8 mouse cellular contexts compared by ENCODE assay signal in the genomic region with DNA sequence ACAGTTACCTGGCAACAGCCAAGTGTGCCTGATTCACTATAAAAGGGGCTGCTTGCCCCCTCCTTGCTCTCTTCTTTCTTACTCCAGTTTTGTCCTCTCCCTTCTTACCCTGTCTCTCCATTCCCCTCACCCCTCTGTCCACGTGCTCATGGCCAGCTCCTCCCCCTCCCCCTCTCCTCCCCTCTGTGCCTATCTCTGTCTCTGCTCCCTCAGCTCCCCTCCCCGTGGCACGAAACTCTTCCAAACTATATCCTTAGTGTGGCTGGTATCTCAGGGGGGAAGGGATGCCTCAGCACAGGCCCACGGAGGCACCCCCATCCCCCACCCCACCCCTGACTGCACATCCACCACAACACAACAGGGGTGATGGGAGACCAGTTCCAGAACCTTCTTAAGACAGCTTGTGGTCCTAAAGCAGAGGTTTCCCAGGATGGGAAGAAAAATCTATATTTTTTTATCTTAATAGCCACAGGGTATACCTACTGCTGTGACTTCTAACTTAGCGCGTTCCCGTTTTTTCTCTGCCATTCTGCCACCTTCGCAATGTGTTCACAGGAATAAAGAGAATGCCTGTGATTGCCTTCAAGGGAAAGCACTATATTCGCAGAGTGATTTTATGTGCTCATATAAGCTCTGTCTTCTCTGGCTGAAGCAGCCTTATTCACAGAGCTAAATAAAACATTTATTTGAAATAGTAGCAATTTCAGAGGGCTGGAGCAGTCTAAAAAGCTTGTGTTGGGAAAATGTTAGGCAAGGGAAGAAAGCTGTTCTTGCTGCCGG.
A peak's percentile ranks its signal among the peaks of the same experiment; 100 is the strongest.
DNase-seq lines count a peak whose midpoint lies in the region; ATAC-seq and TF ChIP-seq lines count a peak whose summit lies in the region.

No protein-coding gene starts in this region.

- peak overlapping the region; percentile 71; the same call in 1 of the 2 replicates for H3K27ac ChIP-seq in heart, embryonic 11.5 days (ENCODE audit: low read depth, low read length)
- H3K27ac ChIP-seq in stomach, embryonic 15.5 days = peak overlapping the region; percentile 27; the same call in 1 of the 2 replicates
- no peak overlapping the region for H3K27ac ChIP-seq in stomach, postnatal 0 days (replicated peaks)
- H3K27ac ChIP-seq in liver, embryonic 12.5 days = no peak overlapping the region

- no peak for TF ChIP-seq CTCF in stomach, postnatal 0 days (IDR thresholded peaks at IDR 0.05; ENCODE audit: low read depth)

- peak overlapping the region; percentile 9; the same call in 1 of the 2 replicates for H3K4me2 ChIP-seq in heart, embryonic 11.5 days
- H3K4me2 ChIP-seq in stomach, embryonic 15.5 days = no peak overlapping the region
- H3K4me2 ChIP-seq in stomach, postnatal 0 days (replicated peaks; ENCODE audit: low read depth) = no peak overlapping the region
- peak overlapping the region; percentile 10; the same call in 1 of the 2 replicates for H3K4me2 ChIP-seq in liver, embryonic 12.5 days

- H3K27me3 ChIP-seq in heart, embryonic 11.5 days (ENCODE audit: control insufficient read depth, insufficient read depth, low read length) = no peaks in the 10 kb centered on the region
- no peaks in the 10 kb centered on the region for H3K27me3 ChIP-seq in stomach, embryonic 15.5 days (replicated peaks)
- H3K27me3 ChIP-seq in stomach, postnatal 0 days (ENCODE audit: control insufficient read depth, insufficient read depth, low read length) = no peaks in the 10 kb centered on the region
- peaks cover 2% of the 10 kb centered on the region; the same call in 1 of the 2 replicates for H3K27me3 ChIP-seq in liver, embryonic 12.5 days (replicated peaks)

- no peak for DNase-seq in heart, postnatal 10 days
- DNase-seq in stomach, postnatal 0 days (ENCODE audit: low spot score) = no peak
- DNase-seq in gastrocnemius, postnatal 4 days (ENCODE audit: low spot score in 2 of 2) = no peak
- DNase-seq in layer of hippocampus, postnatal 25 days (ENCODE audit: extremely low spot score in 1 of 2, low spot score in 1 of 2) = no peak
- no peak for DNase-seq in cerebellum, adult 9-11 months

- H3K9ac ChIP-seq in heart, embryonic 11.5 days (ENCODE audit: low read depth, low read length) = no peak overlapping the region
- H3K9ac ChIP-seq in stomach, embryonic 15.5 days = no peak overlapping the region
- no peak overlapping the region for H3K9ac ChIP-seq in stomach, postnatal 0 days (ENCODE audit: low read length)
- H3K9ac ChIP-seq in liver, embryonic 12.5 days = no peak overlapping the region

- peak; percentile 37; the same call in 1 of the 2 replicates for ATAC-seq in heart, embryonic 11.5 days (replicated peaks; ENCODE audit: insufficient number of reproducible peaks, low FRiP score, low TSS enrichment)
- ATAC-seq in stomach, embryonic 15.5 days (ENCODE audit: insufficient read depth, low FRiP score, low read depth) = no peak
- no peak for ATAC-seq in stomach, postnatal 0 days (ENCODE audit: low FRiP score, low TSS enrichment)
- ATAC-seq in liver, embryonic 12.5 days = peak; percentile 31; the same call in 1 of the 2 replicates

- H3K36me3 ChIP-seq in heart, embryonic 11.5 days (ENCODE audit: control insufficient read depth, insufficient read depth, low read length) = no peaks in the 10 kb centered on the region
- no peaks in the 10 kb centered on the region for H3K36me3 ChIP-seq in stomach, embryonic 15.5 days
- H3K36me3 ChIP-seq in stomach, postnatal 0 days (ENCODE audit: control insufficient read depth, insufficient read depth, low read length) = no peaks in the 10 kb centered on the region
- no peaks in the 10 kb centered on the region for H3K36me3 ChIP-seq in liver, embryonic 12.5 days

- no peak overlapping the region for H3K4me3 ChIP-seq in heart, embryonic 11.5 days (ENCODE audit: low read depth, low read length)
- no peak overlapping the region for H3K4me3 ChIP-seq in stomach, embryonic 15.5 days (replicated peaks)
- no peak overlapping the region for H3K4me3 ChIP-seq in stomach, postnatal 0 days (ENCODE audit: low read depth, low read length)
- H3K4me3 ChIP-seq in liver, embryonic 12.5 days = no peak overlapping the region

- H3K9me3 ChIP-seq in heart, embryonic 11.5 days (replicated peaks; ENCODE audit: control insufficient read depth, low read length) = no peaks in the 10 kb centered on the region
- H3K9me3 ChIP-seq in stomach, embryonic 15.5 days = no peaks in the 10 kb centered on the region
- H3K9me3 ChIP-seq in stomach, postnatal 0 days (ENCODE audit: control insufficient read depth, low read length) = no peaks in the 10 kb centered on the region
- H3K9me3 ChIP-seq in liver, embryonic 12.5 days (replicated peaks) = no peaks in the 10 kb centered on the region

- intact Hi-C loops in heart, postnatal 10 days (cut with DNase I) = no loop called here

- 54% methylated on average over 10 of the region's 10 CpGs for whole genome bisulfite sequencing in heart, embryonic 11.5 days (ENCODE audit: insufficient replicate concordance)
- WGBS in stomach, embryonic 15.5 days = 56% methylated on average over 10 of the region's 10 CpGs
- 58% methylated on average over 10 of the region's 10 CpGs for WGBS in stomach, postnatal 0 days
- 54% methylated on average over 10 of the region's 10 CpGs for WGBS in liver, embryonic 12.5 days (ENCODE audit: insufficient replicate concordance)

- H3K4me1 ChIP-seq in heart, embryonic 11.5 days (ENCODE audit: control insufficient read depth, insufficient read depth, low read length) = peaks cover 42% of the 10 kb centered on the region
- H3K4me1 ChIP-seq in stomach, embryonic 15.5 days = peaks cover 39% of the 10 kb centered on the region
- peaks cover 18% of the 10 kb centered on the region; the same call in 1 of the 2 replicates for H3K4me1 ChIP-seq in stomach, postnatal 0 days (replicated peaks; ENCODE audit: control insufficient read depth, insufficient read depth)
- peaks cover 56% of the 10 kb centered on the region for H3K4me1 ChIP-seq in liver, embryonic 12.5 days

- no peak for TF ChIP-seq EP300 in stomach, postnatal 0 days (optimal IDR thresholded peaks at IDR 0.05)

Comparison
In these comparisons a context has a peak if more than half of its experiments do, and no peak if none do; other contexts are left out.
1. H3K27ac ChIP-seq: peak in heart, embryonic 11.5 days (single experiment) and stomach, embryonic 15.5 days (single experiment); none in stomach, postnatal 0 days (single experiment) and liver, embryonic 12.5 days (single experiment).
2. ATAC-seq: peak in heart, embryonic 11.5 days (single experiment) and liver, embryonic 12.5 days (single experiment); none in stomach, embryonic 15.5 days (single experiment) and stomach, postnatal 0 days (single experiment).
3. H3K4me2 ChIP-seq: peak in heart, embryonic 11.5 days (single experiment) and liver, embryonic 12.5 days (single experiment); none in stomach, embryonic 15.5 days (single experiment) and stomach, postnatal 0 days (single experiment).